Mouse (Mus musculus) T-helper 2 cell (primary cell): ENCODE measurements around the gene Setd7.
"Not testable (repeated sequence)": the region's sequence is repeated elsewhere in the genome, so short reads cannot be mapped to it uniquely, and the experiment has no call there.

Source experiments
- in situ Hi-C: fragments of 300-600 bp; cut with MboI, MseI; formaldehyde crosslinking; loops from one replicate; pipeline ENCODE4 v1.15.1; 2025; ENCODE audit warnings: high pct_unique_total_duplicates

The Setd7 gene

DNA sequence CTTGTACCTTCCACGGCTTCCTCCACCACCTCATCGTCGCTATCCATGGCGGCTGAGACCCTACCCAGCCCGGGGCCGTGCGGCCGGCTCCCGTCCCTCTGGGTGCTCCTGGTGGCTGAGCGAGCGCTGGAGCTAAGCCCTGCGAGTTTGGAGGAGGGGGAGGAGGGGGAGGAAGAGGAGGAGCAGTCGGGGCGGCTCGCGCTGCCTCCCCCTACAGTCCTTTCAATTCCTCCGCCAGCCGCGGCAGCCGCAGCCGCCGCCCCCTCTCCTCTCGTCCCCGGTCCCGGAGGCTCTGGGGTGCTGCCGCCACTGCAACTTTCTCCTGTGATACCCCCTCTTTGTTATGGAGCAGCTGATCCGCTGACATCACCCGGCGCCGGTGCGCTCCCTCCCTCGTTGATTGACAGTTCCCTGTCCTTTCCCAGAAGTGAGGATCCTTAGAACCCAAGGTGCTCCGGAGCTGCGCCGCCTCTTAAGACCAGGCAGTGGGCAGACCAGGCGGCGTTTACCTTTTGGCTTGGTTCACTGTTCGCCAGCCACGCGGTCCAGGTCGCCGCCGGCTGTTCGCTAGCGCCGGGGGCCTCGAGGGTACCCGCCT, at the start of gene Setd7:
Gene Setd7, minus strand, starts transcription at position 369 of the 598 bp plus-strand sequence.
- in situ Hi-C loops, result loop anchor here (10.0 kb wide), 1 partner anchor 454 kb away; no protein-coding TSS in a partner anchor

DNA sequence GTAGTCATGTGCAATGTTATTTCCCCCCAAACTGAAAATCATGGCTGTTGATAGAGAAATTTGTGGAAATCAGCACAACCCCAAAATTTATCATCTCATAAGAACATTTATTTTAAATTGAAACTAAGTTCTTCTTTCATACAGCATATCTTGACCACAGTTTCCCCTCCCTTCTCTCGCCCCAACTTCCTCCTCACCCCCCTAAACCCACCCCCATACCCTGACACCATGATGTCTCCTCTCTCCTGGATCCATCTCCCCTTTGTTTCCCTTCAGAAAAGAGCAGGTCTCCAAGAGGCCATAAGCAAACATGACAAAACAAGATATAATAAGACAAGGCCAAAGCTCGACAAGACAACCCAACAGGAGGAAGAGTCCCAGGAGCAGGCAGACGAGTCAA, 43.8 kb upstream of the Setd7 start:
- in situ Hi-C loops, result no loop called here

GRCm38 (mm10) chr3:51603705-51604291, 43.1 kb upstream of the Setd7 start:
- in situ Hi-C loops, result no loop called here

- in situ Hi-C loops, result no loop called here
Measured at GRCm38 (mm10) chr3:51601461-51601860, 40.8 kb upstream of the Setd7 start.

- in situ Hi-C loops, result no loop called here
Measured at GRCm38 (mm10) chr3:51600728-51601127, 40.0 kb upstream of the Setd7 start.

DNA sequence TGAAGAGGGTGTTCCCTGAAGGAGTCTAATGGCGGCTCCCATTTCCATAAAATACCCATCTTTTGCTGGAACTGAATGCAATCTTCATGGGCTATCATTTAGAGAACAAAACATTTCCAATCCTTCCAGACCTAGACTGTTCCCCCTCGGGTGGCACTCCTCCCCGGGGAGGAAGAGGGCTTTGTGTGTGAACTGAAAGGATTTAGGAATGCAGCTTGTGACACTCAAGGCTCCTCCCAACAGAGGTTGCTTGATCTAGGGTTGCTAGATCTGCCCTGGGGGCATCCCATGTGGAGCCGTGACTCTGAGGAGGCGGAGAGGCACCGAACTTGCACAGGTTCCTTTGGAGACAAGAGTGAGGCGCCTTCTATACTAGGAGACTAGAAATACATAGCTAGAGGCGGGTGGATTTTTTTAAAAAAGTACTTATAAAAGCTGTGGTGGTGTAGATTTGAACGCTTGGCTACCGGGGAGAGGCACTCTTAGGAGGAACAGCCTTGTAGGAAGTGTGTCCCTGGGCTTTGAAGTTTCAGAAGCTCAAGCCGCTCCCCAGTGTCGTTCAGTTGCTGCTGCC, 38.5 kb upstream of the Setd7 start:
- in situ Hi-C loops, result no loop called here

DNA sequence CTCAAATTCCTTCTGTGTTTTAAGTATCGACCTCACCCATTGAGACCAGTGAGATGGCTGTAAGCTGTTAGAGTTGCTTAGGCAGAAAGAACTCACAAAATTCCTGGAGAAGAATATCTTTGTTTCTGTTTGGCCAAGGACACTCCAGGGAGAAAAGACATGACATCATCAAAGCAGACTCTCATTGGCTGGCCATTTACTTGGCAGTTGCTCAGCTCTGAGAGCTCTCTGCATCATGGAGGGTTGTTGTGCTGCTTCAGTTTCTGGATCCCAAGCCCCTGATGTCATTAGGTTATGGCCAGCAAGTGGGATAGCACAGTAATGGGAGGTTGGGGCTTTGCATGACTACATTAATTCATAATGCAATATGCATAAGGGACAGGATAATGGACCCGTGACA, 35.9 kb upstream of the Setd7 start:
- in situ Hi-C loops, result no loop called here

GRCm38 (mm10) chr3:51593506-51593905, 32.8 kb upstream of the Setd7 start:
- in situ Hi-C loops, result no loop called here

DNA sequence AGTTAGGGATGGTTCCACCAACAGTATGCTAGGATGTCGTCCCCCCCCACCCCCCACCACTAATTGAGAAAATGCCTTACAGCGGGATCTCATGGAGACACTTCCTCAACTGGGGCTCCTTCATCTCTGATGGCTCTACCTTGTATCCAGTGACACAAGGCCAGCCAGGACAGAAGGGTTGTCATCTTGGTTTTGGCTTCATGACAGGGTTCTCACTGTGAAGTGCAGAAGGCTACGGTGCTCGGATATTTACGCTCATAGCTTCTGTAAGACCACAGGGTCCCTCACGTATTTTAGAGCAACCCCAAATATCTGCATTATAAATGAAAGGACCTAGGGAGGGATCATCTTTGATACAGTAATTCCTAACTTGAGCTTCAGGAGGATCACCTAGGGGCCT, 30.9 kb upstream of the Setd7 start:
- in situ Hi-C loops, result no loop called here

DNA sequence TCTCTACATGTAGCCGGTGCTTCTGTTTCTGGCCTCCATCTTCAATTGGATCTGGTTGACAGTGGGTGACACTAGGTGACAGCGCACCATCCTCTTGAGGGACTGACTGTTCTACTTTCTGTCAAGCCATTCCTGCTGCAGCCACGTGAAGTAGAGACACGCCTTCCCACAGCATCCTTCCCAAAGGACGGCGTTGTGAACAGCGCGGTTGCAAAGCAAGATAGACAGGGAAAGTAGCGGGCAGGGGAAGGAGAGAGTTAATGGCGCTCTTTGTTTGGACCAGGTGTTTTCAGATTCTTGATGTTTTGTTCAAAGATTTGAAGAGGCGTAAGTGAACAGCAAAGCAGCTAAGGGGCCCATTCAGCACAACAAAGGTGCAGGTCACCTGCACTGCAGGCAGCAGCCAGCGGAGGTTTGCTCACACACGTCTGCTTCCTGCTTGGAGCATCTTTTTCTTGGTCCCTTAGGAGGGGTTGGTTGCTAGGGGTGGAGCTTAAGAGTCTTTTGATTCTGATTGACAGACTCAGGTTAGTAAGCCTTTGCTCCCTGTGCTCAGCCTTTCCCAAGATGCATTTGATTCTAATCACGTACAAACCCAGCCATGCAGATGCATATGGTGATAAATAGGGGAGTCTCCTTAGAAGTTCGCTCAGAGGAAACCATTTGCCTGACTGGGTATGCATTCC, 29.7 kb upstream of the Setd7 start:
- in situ Hi-C loops, result no loop called here

DNA sequence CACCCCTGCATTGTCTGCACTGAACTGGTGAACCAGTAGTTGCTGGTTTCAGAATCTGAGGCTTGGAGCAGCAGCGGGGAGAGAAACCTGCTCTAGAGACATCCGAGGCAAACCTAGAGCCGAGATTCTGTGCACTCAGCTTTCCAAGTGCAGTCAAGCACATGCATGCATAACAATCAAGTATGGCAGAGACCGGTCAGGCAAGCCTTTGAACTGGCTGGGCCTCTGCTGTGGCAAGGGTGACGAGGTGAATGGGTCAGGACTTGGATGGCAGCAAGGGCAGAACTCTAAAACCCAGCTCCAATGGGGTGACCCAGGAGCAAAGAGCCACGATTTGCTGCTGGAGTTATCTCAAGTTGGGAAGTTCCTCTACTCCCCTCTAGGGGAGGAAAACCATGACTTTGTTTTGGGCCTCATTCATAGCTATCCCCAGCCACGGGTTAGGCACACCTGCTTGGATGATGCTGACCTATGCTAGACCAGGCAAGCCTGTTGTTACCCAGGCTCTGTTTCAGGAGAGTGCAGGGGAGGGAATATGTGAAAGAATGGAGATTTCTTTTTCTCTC, 27.1 kb upstream of the Setd7 start:
- in situ Hi-C loops, result no loop called here

DNA sequence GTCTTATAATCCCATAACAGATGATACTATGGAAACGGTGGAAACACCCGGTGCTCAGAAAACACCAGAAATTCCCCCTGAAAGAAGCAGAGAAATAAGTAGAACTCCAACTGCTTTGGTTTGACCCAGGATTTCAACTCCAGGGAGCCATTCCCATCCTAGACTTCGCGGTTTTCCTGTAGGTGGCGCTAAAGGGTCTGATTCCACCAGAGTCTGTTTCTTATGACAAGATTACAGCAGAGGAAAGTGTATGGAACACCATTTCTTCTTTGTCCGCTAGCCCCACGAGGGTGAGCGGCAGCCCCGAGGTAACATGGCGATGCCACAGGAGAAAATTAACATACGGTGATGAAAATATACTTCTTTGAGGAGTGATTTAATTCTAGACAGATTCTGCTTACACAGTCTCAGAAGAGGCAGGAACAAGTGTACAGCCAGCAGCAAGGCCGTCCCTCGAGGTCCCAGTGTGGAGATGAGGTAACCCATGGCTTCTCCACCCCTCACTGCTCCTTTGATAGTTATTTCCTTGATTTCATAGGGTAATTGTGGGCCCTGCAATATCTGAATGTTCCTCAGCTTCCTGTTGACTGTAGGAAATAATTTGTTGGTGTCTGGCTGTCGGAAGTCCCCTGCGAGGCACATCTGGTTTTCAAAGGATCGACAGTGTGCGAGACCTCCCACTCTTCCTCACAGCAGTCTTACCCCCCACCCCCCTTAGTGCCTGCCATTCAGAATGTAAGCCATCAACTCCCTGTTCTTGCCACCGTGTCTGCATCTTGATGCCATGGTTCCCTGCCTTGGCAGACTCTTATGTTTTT, 23.1 kb upstream of the Setd7 start:
- in situ Hi-C loops, result loop anchor here (5.0 kb wide), 1 partner anchor 69 kb away; no protein-coding TSS in a partner anchor

DNA sequence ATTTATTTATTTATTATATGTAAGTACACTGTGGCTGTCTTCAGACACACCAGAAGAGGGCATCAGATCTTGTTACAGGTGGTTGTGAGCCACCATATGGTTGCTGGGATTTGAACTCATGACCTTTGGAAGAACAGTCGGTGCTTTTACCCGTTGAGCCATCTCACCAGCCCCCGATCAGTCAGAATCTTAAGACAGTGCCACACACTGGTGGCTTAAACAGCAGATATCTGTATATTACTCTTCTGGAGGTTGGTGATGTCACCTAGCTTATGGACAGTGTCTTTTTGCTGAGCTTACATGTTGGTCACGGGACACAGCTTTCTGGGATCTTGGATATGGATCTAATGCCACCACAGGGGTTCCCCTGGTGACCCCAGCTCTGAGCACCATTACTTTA, 18.6 kb upstream of the Setd7 start:
- in situ Hi-C loops, result not testable (repeated sequence)

GRCm38 (mm10) chr3:51577816-51578749, 17.4 kb upstream of the Setd7 start:
- in situ Hi-C loops, result no loop called here

GRCm38 (mm10) chr3:51577359-51577758, 16.7 kb upstream of the Setd7 start:
- in situ Hi-C loops, result no loop called here

DNA sequence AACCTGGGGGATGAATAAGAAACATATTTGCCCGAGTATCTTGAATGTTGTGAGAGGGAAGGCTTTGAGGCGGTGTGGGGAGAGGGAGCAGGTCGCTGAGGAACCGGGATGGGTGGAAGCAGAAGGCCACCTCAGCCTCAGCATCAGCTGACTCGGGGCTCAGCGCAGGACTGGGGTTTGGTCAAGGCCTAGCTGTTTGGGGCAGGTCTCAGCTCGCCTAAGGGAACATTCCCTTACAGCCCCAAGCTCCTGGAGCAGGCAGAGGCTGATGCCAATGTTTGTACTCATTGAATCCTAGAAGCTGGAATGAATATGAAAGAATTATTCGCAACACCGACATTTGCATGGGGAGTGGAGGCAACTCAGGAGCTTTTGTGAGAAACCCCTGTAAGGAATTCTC, 13.2 kb upstream of the Setd7 start:
- in situ Hi-C loops, result no loop called here

DNA sequence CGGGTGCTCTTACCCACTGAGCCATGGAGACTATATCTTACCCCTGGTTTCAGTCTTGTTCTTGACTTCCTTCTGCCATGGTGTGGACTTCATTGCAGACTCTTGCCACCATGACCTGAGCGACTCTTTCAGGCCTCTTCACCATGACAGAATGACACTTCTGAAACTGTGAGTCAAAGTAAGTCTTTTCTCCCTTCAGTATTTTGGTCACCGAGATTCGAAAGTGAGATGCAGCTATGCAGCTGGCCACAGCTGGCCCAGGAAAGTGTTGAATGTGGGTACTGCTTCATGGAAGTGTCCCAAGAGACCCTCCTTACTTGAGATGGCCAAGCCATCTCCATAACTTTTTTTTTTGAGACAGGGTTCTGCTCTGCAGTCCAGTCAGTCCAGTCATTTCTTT, 9.5 kb upstream of the Setd7 start:
- in situ Hi-C loops, result no loop called here

GRCm38 (mm10) chr3:51561993-51562385, 1.3 kb upstream of the Setd7 start:
- in situ Hi-C loops, result loop anchor here (10.0 kb wide), 1 partner anchor 453 kb away; no protein-coding TSS in a partner anchor

DNA sequence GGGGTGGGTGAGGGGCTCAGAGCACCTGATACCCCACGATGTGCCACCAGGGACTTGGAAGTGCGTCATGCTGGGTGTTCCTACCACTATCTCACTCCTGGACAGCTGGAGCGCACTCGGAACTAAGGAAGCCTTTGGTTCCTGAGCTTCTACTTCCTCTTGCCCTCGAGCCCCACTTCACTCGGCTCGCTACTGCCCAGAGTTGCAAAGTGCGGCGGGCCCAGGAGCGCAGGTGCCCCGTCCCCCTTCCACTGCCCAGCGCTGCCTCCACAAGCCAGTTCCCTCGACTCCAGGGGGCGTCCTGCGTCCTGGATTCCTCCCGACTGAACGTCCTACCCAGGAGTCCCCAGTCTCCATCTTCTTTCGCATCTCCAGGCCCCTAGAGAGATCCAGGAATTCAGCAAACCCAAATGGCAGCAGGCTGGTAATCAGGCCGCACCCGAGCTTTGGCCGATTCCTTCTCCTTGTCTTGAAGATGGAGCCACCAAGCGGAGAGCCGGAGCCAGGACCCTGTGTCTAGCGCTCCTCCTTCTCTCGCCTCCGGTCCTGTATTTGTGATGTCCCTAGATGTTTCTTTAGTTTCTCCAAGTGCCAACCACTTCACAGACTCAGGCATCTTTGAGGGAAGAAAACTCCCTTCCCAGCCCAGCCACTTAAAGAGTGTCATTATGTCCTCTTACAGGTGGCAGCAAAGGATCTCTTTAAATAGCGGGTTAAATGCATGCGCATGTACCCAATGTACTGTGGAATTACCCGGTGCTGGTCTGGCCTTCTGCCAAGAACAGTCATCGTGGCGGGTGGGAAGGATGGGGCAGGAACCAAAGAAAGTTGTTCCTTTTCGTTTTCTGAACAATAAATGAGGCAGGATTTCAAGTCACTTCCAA, 672 bp upstream of the Setd7 start:
- in situ Hi-C loops, result loop anchor here (10.0 kb wide), 1 partner anchor 453 kb away; no protein-coding TSS in a partner anchor
